Mouse (Mus musculus): ENCODE results near the gene Jag2. TPM values are rescaled to one million over a fixed set of nuclear protein-coding genes. Genes with fewer than 3 reads are reported as not detected.

Gene Jag2
- polyA plus RNA-seq, 1 experiment from 2014 or later, result 6.0 TPM

GRCm38 (mm10) chr12:112875225-112876013 is 54.2 kb downstream of the Jag2 start:
- Histone ChIP-seq H3K36me3 (ENCODE audit: insufficient read depth, low read length) (no peaks in the 10 kb centered on the region), H3K4me3 (ENCODE audit: low read depth, low read length) (no peak overlapping the region), H3K27me3 (replicated peaks; ENCODE audit: insufficient read depth, low read length) (peaks cover 18% of the 10 kb centered on the region), H3K4me2 (replicated peaks; ENCODE audit: low read depth, low read length) (no peak overlapping the region), H3K9ac (replicated peaks; ENCODE audit: low read depth) (no peak overlapping the region), H3K27ac (ENCODE audit: low read length) (peak overlapping the region; percentile 51), H3K9me3 (ENCODE audit: low read length) (no peaks in the 10 kb centered on the region), H3K4me1 (ENCODE audit: insufficient read depth, low read depth, low read length) (peaks cover 25% of the 10 kb centered on the region)
- no peak for TF ChIP-seq EP300 (IDR thresholded peaks at IDR 0.05)
- TF ChIP-seq CTCF (IDR thresholded peaks at IDR 0.05), result peak; percentile 93
- DNase-seq (ENCODE audit: low spot score) (peak; percentile 93), ATAC-seq (peak; percentile 63)
- 23% methylated on average over 16 of the region's 16 CpGs for WGBS

DNA sequence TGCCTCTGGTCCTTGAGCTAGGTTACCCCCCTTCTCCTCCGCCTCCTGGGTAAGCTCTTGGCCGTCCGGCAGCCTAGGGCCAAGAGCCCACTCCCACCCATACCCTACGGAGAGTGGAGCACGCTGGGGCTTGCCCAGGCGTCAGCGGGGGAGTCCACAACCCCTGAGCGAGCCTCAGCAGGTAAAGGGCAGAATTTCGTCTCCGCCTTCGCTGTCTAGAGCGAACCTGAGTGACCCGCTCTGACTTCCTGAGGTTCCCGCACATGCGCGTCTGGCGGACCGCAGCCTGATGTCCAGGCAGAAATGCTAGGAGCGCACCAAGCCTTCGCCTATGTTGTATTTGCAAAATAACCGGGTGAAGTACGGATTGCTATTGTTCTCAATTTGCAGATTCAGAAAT is 55.4 kb downstream of the Jag2 start:
- H3K27me3 ChIP-seq (replicated peaks; ENCODE audit: insufficient read depth, low read length), result peaks cover 18% of the 10 kb centered on the region
- WGBS, result 20% methylated on average over 22 of the region's 22 CpGs
- no peak overlapping the region for H3K27ac ChIP-seq (ENCODE audit: low read length)
- peak overlapping the region; percentile 42 for H3K4me2 ChIP-seq (replicated peaks; ENCODE audit: low read depth, low read length)
- ATAC-seq (no peak), DNase-seq (ENCODE audit: low spot score) (peak; percentile 36)
- H3K36me3 ChIP-seq (ENCODE audit: insufficient read depth, low read length), result no peaks in the 10 kb centered on the region
- no peak overlapping the region for H3K4me3 ChIP-seq (ENCODE audit: low read depth, low read length)
- H3K4me1 ChIP-seq (ENCODE audit: insufficient read depth, low read depth, low read length), result peaks cover 24% of the 10 kb centered on the region
- no peaks in the 10 kb centered on the region for H3K9me3 ChIP-seq (ENCODE audit: low read length)
- no peak overlapping the region for H3K9ac ChIP-seq (replicated peaks; ENCODE audit: low read depth)
- TF ChIP-seq CTCF (IDR thresholded peaks at IDR 0.05) (no peak), EP300 (IDR thresholded peaks at IDR 0.05) (no peak)

- DNase-seq (ENCODE audit: low spot score) (peak; percentile 84), ATAC-seq (peak; percentile 14; the same call in 1 of the 2 replicates)
- TF ChIP-seq EP300 (IDR thresholded peaks at IDR 0.05) (no peak), CTCF (IDR thresholded peaks at IDR 0.05) (peak; percentile 88)
- peak overlapping the region; percentile 42 for H3K4me2 ChIP-seq (replicated peaks; ENCODE audit: low read depth, low read length)
- H3K9me3 ChIP-seq (ENCODE audit: low read length), result no peaks in the 10 kb centered on the region
- H3K36me3 ChIP-seq (ENCODE audit: insufficient read depth, low read length), result no peaks in the 10 kb centered on the region
- peaks cover 24% of the 10 kb centered on the region for H3K4me1 ChIP-seq (ENCODE audit: insufficient read depth, low read depth, low read length)
- peaks cover 18% of the 10 kb centered on the region for H3K27me3 ChIP-seq (replicated peaks; ENCODE audit: insufficient read depth, low read length)
- H3K9ac ChIP-seq (replicated peaks; ENCODE audit: low read depth), result no peak overlapping the region
- WGBS, result 20% methylated on average over 18 of the region's 18 CpGs
- H3K4me3 ChIP-seq (ENCODE audit: low read depth, low read length), result no peak overlapping the region
- H3K27ac ChIP-seq (ENCODE audit: low read length), result no peak overlapping the region
Observed at GRCm38 (mm10) chr12:112873452-112874190, 56.0 kb downstream of the Jag2 start.

DNA sequence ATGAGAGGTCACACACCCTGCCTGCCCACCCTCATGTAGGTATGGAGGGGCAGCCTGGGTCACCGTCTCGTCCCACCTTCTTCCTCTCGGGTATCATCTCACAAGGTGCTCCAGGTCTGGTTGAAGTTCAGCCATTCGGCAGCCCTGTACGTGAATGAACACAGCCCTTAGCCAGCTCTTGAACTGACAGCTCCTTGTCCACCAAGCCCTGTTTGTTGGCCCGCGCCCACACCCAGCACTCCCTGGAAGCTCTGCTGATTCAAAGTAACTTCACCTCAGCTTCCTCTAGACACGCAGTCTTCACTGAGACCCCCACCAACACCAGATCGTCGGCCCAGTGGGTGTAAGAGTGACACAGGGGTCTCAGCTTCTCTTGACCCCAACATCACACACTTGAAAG is 56.6 kb downstream of the Jag2 start:
- DNase-seq (ENCODE audit: low spot score) (no peak), ATAC-seq (no peak)
- H3K4me3 ChIP-seq (ENCODE audit: low read depth, low read length), result no peak overlapping the region
- WGBS, result 83% methylated on average over 10 of the region's 10 CpGs
- H3K27me3 ChIP-seq (replicated peaks; ENCODE audit: insufficient read depth, low read length), result peaks cover 18% of the 10 kb centered on the region
- H3K36me3 ChIP-seq (ENCODE audit: insufficient read depth, low read length), result no peaks in the 10 kb centered on the region
- no peak overlapping the region for H3K9ac ChIP-seq (replicated peaks; ENCODE audit: low read depth)
- TF ChIP-seq EP300 (IDR thresholded peaks at IDR 0.05) (no peak), CTCF (IDR thresholded peaks at IDR 0.05) (no peak)
- no peak overlapping the region for H3K27ac ChIP-seq (ENCODE audit: low read length)
- H3K4me2 ChIP-seq (replicated peaks; ENCODE audit: low read depth, low read length), result no peak overlapping the region
- peaks cover 18% of the 10 kb centered on the region for H3K4me1 ChIP-seq (ENCODE audit: insufficient read depth, low read depth, low read length)
- H3K9me3 ChIP-seq (ENCODE audit: low read length), result no peaks in the 10 kb centered on the region

DNA sequence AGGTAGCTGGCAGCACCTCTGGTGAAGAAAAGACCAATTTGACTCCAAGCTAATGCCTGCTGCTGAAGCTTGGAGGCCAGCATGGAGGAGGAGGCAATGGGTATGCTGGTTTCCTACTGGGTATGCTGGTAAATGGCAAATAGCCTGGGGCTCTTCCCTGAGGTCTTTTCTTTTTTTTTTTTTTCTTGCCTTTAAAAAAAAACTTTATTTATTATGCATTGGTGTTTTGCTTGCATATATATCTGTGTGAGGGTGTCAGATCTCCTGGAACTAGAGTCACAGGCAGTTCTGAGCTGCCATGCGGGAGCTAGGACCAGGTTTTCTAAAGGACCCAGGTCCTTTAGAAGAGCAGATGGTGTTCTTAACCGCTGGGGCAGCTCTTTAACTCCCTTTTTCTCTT is 58.3 kb downstream of the Jag2 start:
- 88% methylated on average over 2 of the region's 2 CpGs for WGBS
- H3K27me3 ChIP-seq (replicated peaks; ENCODE audit: insufficient read depth, low read length), result peaks cover 14% of the 10 kb centered on the region
- H3K4me1 ChIP-seq (ENCODE audit: insufficient read depth, low read depth, low read length), result peaks cover 3% of the 10 kb centered on the region; the same call in 1 of the 2 replicates

DNA sequence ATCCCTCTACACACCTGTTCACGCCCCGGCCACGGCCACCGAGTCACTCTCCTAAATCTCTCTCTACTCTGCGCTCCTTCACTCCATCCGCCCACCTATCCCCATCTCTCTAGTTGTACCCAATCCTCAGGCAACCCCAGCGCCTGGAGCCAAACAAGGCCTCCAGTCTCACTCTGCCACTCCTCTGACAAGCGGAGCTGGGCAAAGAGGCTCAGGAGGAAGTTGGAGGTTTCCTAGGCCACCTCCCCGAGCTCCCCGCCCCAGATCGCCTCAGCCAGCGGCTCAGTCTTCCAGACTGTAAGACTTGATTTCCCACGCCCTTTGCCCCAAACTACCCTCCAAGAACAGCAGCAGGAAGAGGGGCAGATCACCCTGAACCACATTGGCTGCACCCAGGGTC is 58.8 kb downstream of the Jag2 start:
- no peaks in the 10 kb centered on the region; the same call in 1 of the 2 replicates for H3K4me1 ChIP-seq (ENCODE audit: insufficient read depth, low read depth, low read length)
- peaks cover 14% of the 10 kb centered on the region for H3K27me3 ChIP-seq (replicated peaks; ENCODE audit: insufficient read depth, low read length)
- no peak overlapping the region for H3K9ac ChIP-seq (replicated peaks; ENCODE audit: low read depth)
- no peak overlapping the region for H3K4me2 ChIP-seq (replicated peaks; ENCODE audit: low read depth, low read length)
- no peaks in the 10 kb centered on the region for H3K36me3 ChIP-seq (ENCODE audit: insufficient read depth, low read length)
- H3K4me3 ChIP-seq (ENCODE audit: low read depth, low read length), result no peak overlapping the region
- H3K9me3 ChIP-seq (ENCODE audit: low read length), result no peaks in the 10 kb centered on the region
- TF ChIP-seq EP300 (IDR thresholded peaks at IDR 0.05) (no peak), CTCF (IDR thresholded peaks at IDR 0.05) (no peak)
- DNase-seq (ENCODE audit: low spot score) (peak; percentile 52), ATAC-seq (no peak)
- no peak overlapping the region for H3K27ac ChIP-seq (ENCODE audit: low read length)
- 49% methylated on average over 13 of the region's 13 CpGs for WGBS

More for the DNA sequence above, 58.3 kb downstream of the Jag2 start:
- Histone ChIP-seq H3K9ac (replicated peaks; ENCODE audit: low read depth) (no peak overlapping the region), H3K27ac (ENCODE audit: low read length) (no peak overlapping the region), H3K4me3 (ENCODE audit: low read depth, low read length) (no peak overlapping the region), H3K36me3 (ENCODE audit: insufficient read depth, low read length) (no peaks in the 10 kb centered on the region), H3K9me3 (ENCODE audit: low read length) (no peaks in the 10 kb centered on the region), H3K4me2 (replicated peaks; ENCODE audit: low read depth, low read length) (no peak overlapping the region)
- no peak for DNase-seq (ENCODE audit: low spot score)
- ATAC-seq, result no peak
- TF ChIP-seq EP300 (IDR thresholded peaks at IDR 0.05) (no peak), CTCF (IDR thresholded peaks at IDR 0.05) (no peak)
